Mouse (Mus musculus) thymus, postnatal 25 days (tissue): Measurements from ENCODE around the gene Ccl6.

Source experiments
- DNase-seq: peaks from one replicate; pipeline ENCODE4 v3.0.0; 2022

Gene Ccl6

GRCm38 (mm10) chr11:83592853-83593252 lies at the start of gene Ccl6:
Ccl6 (minus strand) TSS chr11:83593087.
- DNase-seq, result no peak

GRCm38 (mm10) chr11:83641216-83641615 lies 48.3 kb upstream of the Ccl6 start:
- DNase-seq, result peak; percentile 3

GRCm38 (mm10) chr11:83640141-83640540 lies 47.3 kb upstream of the Ccl6 start:
- peak; percentile 62 for DNase-seq

- peak; percentile 62 for DNase-seq
These were observed 46.6 kb upstream of the Ccl6 start for GRCm38 (mm10) chr11:83639533-83639932.

- no peak for DNase-seq
These were observed 46.0 kb upstream of the Ccl6 start for GRCm38 (mm10) chr11:83638934-83639333.

GRCm38 (mm10) chr11:83636742-83637235 lies 43.9 kb upstream of the Ccl6 start:
- DNase-seq, result no peak

DNA sequence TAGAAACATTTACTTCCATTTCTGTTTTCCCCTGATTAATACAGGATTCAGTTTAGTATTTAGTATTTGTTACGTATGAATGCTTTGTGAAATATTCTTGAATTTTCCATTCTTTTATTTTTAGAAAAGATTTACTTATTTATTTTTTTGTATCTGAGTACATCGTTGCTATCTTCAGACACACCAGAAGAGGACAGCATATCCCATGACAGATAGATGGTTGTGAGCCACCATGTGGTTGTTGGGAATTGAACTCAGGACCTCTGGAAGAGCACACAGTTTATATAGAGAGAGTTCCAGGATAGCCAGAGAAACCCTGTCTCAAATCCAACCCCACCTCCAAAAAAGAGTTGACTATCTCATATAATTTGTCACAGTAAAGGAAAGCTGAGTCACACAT lies 42.0 kb upstream of the Ccl6 start:
- no peak for DNase-seq

GRCm38 (mm10) chr11:83634425-83634824 lies 41.5 kb upstream of the Ccl6 start:
- DNase-seq, result no peak

- DNase-seq, result no peak
These were observed 39.9 kb upstream of the Ccl6 start for GRCm38 (mm10) chr11:83632744-83633143.

DNA sequence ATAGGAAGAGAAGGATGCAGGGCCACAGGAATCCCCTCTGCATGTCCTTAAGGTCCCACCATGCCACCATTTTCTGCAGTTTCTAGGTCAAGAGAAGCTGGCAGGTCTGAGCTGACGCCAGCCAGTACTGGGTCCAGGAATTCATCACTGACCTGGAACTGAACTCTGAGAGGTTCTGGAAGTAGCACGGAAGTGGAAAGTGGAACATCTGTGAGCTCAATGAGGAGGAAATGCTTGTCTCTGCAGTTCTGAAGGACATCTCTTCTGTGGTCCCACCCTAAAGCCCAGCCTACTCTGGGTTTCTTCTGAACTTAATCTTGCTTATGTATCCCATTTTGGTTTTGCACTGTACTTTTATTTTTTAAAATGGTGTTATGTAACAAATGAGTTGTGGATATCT lies 38.2 kb upstream of the Ccl6 start:
- no peak for DNase-seq

GRCm38 (mm10) chr11:83630630-83631029 lies 37.7 kb upstream of the Ccl6 start:
- DNase-seq, result no peak

GRCm38 (mm10) chr11:83628808-83629207 lies 35.9 kb upstream of the Ccl6 start:
- DNase-seq, result no peak

DNA sequence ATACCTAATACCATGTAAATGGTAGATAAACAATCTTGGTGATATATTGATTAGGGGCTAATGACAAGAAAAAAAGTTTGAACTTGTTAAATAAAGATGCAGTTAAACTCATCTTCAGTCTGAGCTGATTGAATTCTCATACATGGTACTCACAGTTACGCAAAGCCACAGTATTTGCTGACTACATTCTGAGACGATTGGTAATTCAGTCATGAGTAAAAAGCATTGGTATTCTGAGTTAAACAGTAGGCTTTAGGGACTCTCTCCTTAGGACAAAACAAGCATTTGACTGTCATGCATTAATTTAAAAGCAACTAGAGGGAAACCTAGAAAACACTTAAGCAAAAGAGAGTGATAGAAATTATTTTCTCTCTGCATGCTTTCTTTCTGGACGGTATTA lies 30.7 kb upstream of the Ccl6 start:
- no peak for DNase-seq

GRCm38 (mm10) chr11:83619037-83619436 lies 26.1 kb upstream of the Ccl6 start:
- no peak for DNase-seq

DNA sequence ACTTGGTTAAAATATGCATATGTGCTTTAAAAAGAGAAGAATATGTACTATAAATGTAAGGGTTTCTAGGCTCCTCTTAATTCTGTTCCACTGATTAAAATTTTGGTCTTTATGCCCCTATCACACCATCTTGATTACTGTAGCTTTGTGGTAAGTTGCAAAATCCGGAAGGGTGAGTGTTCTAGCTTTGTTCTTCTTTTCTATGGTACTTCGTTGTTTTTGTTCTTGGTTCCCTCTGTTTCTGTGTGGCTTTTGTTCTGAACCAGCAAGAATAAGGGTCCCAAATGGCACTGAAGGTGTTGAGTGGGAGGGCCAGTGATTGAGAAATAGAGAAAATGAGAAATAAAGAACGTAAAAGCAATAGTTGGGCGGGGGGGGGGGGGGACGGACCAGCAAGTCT lies 25.4 kb upstream of the Ccl6 start:
- DNase-seq, result no peak

GRCm38 (mm10) chr11:83616586-83616985 lies 23.7 kb upstream of the Ccl6 start:
- no peak for DNase-seq

DNA sequence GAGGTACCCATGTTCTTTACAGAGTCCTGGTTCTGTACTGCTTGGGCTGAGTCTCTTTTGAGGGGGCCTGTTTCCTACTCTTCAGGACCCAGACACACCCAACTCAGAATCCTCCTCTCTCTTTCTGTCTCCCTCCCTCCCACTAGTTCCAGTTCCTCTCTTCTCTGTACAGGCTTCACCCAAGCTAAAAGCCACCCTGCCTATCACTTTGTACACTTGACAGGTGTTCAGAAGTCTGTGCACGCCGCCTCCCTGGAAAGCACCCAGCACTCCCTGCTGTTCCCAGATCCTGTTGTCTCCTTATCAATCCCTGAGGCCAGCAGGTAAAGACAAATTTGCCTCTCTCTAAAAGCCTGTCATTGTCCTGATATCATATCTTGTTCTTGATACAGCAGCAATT lies 18.0 kb upstream of the Ccl6 start:
- no peak for DNase-seq

- DNase-seq, result no peak
These were observed 13.5 kb upstream of the Ccl6 start for GRCm38 (mm10) chr11:83606396-83606795.

GRCm38 (mm10) chr11:83605535-83605934 lies 12.6 kb upstream of the Ccl6 start:
- no peak for DNase-seq

DNA sequence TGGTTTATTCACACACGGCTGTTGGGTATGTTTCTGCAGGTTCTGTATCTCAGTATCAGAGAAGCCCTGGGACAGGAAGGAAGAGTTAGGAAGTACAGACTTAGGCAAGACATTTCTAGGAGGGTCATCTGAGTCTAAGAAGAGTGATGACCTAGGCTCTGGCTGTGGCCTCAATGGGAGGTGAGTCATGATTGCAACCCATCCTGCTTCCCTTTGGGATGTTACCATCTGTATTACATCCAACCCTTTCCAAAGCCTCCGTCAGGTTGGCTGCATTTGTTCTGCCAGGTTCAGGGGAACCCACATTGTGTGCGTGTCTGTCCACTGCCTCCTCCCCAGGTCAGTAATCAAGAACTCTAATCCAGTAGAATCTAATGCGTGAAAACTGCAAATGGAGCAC lies 11.8 kb upstream of the Ccl6 start:
- no peak for DNase-seq

DNA sequence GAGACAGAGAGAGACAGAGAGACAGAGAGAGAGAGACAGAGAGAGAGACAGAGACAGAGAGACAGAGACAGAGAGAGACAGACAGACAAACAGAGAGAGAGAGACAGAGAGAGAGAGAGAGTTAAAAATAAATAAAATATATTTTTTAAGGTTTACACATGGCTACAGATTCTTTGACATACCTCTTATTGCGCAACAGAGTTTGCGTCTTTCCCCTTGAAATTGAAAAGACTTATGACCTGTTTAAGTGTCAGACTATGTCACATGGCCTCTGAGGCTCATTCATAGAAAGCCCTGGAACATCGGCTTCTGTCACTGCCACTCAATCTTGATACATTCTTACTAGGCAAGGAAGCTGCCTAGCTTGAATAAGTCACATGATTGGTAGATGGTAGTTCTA lies 10.5 kb upstream of the Ccl6 start:
- DNase-seq, result no peak

DNA sequence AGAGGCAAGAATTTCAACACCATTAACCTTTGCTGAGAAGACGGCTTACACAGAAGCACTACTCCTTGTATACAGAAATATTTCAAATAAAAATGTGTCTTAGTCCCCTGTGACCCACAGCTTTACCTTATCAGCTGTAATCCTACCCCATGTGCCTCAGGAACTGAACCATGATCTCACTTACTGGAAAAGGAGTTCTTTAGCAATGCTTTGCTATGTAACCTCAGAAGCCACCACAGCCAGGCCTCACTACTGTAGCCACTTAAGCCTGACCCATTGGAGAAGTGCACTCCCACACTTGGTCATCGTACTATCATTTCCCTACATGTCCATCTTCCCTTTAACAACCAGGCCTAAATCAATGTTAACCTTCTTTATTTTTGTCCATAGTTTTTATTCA lies 7.7 kb upstream of the Ccl6 start:
- DNase-seq, result no peak

DNA sequence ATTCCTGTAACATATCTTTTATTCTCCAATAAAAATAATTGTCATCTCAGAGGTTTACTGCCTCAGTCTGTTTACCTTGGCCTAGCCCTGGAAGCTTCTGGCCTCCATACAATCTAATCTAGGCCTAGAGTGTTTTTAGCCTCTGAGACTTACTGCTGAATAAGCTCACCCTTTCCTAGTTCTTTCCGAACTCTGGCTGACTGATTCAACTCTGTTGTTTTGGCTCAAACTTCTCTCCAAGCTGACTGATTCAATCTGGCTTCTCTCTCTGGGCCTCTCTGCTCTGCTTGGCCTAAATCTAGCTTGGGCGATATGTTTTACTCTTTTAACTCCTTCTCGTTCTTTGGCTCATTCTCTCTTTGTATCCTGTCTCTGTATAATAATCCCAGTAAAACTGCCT lies 6.1 kb upstream of the Ccl6 start:
- no peak for DNase-seq

- DNase-seq, result no peak
These were observed 5.4 kb upstream of the Ccl6 start for GRCm38 (mm10) chr11:83598207-83598837.

- no peak for DNase-seq
These were observed 4.9 kb upstream of the Ccl6 start for GRCm38 (mm10) chr11:83597796-83598195.
